Mouse (Mus musculus) urinary bladder, postnatal 36 days (tissue): ENCODE results near the gene Tlx1.

Source experiments
- DNase-seq, 2 experiments: peaks; one replicate each; pipeline ENCODE4 v3.0.0; 2022; ENCODE audit warnings: low spot score in 2 of 2, mixed read lengths in 1 of 2

The Tlx1 gene

GRCm38 (mm10) chr19:45158201-45158600 lies 7.7 kb downstream of the Tlx1 start:
- DNase-seq = no peak

- no peak for DNase-seq
Measured at GRCm38 (mm10) chr19:45158896-45159295, 8.4 kb downstream of the Tlx1 start.

- DNase-seq = no peak
Measured at GRCm38 (mm10) chr19:45159491-45159890, 9.0 kb downstream of the Tlx1 start.

GRCm38 (mm10) chr19:45159991-45160390 lies 9.5 kb downstream of the Tlx1 start:
- no peak for DNase-seq

- DNase-seq = no peak
Measured at GRCm38 (mm10) chr19:45160523-45160922, 10.0 kb downstream of the Tlx1 start.

- DNase-seq = peak; percentile 61
Measured at GRCm38 (mm10) chr19:45161093-45161492, 10.6 kb downstream of the Tlx1 start.

GRCm38 (mm10) chr19:45162181-45162580 lies 11.7 kb downstream of the Tlx1 start:
- no peak for DNase-seq

- DNase-seq = no peak
Measured at GRCm38 (mm10) chr19:45162871-45163270, 12.4 kb downstream of the Tlx1 start.

- no peak for DNase-seq
Measured at GRCm38 (mm10) chr19:45170451-45170850, 20.0 kb downstream of the Tlx1 start.

- DNase-seq = no peak
Measured at GRCm38 (mm10) chr19:45174803-45175202, 24.3 kb downstream of the Tlx1 start.

GRCm38 (mm10) chr19:45176269-45176668 lies 25.8 kb downstream of the Tlx1 start:
- DNase-seq = no peak

GRCm38 (mm10) chr19:45177004-45177737 lies 26.7 kb downstream of the Tlx1 start:
- peak; percentile 38 to 65 for DNase-seq

- DNase-seq = no peak
Measured at GRCm38 (mm10) chr19:45179451-45179850, 29.0 kb downstream of the Tlx1 start.

- DNase-seq = no peak
Measured at GRCm38 (mm10) chr19:45180447-45180846, 30.0 kb downstream of the Tlx1 start.

GRCm38 (mm10) chr19:45194651-45195050 lies 44.2 kb downstream of the Tlx1 start:
- DNase-seq = no peak

GRCm38 (mm10) chr19:45196967-45197366 lies 46.5 kb downstream of the Tlx1 start:
- DNase-seq = no peak

GRCm38 (mm10) chr19:45205311-45206105 lies 55.0 kb downstream of the Tlx1 start:
- no peak for DNase-seq
